ENCODE assay signal across 8 mouse cellular contexts in genomic region chr11:120631726-120632448, GRCm38 (mm10). TPM values are rescaled to one million over a fixed set of nuclear protein-coding genes. Genes with fewer than 3 reads are reported as not detected.
DNase-seq lines count a peak whose midpoint lies in the region; ATAC-seq and TF ChIP-seq lines count a peak whose summit lies in the region.

No protein-coding gene starts in this region.

- ATAC-seq in lung, postnatal 0 days, result no peak
- ATAC-seq in kidney, embryonic 16.5 days (ENCODE audit: low FRiP score, low TSS enrichment), result no peak
- ATAC-seq in neural tube, embryonic 13.5 days (ENCODE audit: low read depth), result no peak
- ATAC-seq in frontal cortex, adult (ENCODE audit: low TSS enrichment), result no peak
- no peak for ATAC-seq in activated CD4-positive, CD25-positive, alpha-beta regulatory T cell, adult 4 months

- no peaks in the 10 kb centered on the region for H3K27me3 ChIP-seq in lung, postnatal 0 days (replicated peaks; ENCODE audit: insufficient read depth, low read length)
- H3K27me3 ChIP-seq in kidney, embryonic 16.5 days (ENCODE audit: insufficient read depth, low read length), result no peaks in the 10 kb centered on the region
- H3K27me3 ChIP-seq in neural tube, embryonic 13.5 days, result no peaks in the 10 kb centered on the region

- H3K4me1 ChIP-seq in lung, postnatal 0 days (ENCODE audit: insufficient read depth, low read depth, low read length), result peaks cover 19% of the 10 kb centered on the region
- peaks cover 8% of the 10 kb centered on the region; the same call in 1 of the 2 replicates for H3K4me1 ChIP-seq in embryonic fibroblast, embryonic 13.5 days (ENCODE audit: control insufficient read depth, insufficient read depth, low read length)
- H3K4me1 ChIP-seq in kidney, embryonic 16.5 days (ENCODE audit: insufficient read depth, low read length), result peaks cover 39% of the 10 kb centered on the region
- peaks cover 35% of the 10 kb centered on the region for H3K4me1 ChIP-seq in neural tube, embryonic 13.5 days (replicated peaks)

- H3K27ac ChIP-seq in lung, postnatal 0 days (ENCODE audit: low read length), result peak overlapping the region; percentile 92
- H3K27ac ChIP-seq in embryonic fibroblast, embryonic 13.5 days (ENCODE audit: insufficient read depth, low read length), result peak overlapping the region; percentile 90
- peak overlapping the region; percentile 91 for H3K27ac ChIP-seq in kidney, embryonic 16.5 days (ENCODE audit: low read length)
- H3K27ac ChIP-seq in neural tube, embryonic 13.5 days (replicated peaks), result peak overlapping the region; percentile 88

- H3K4me2 ChIP-seq in lung, postnatal 0 days (replicated peaks; ENCODE audit: low read depth, low read length), result peak overlapping the region; percentile 87
- peak overlapping the region; percentile 84 for H3K4me2 ChIP-seq in kidney, embryonic 16.5 days (replicated peaks; ENCODE audit: low read depth, low read length)
- peak overlapping the region; percentile 95 for H3K4me2 ChIP-seq in neural tube, embryonic 13.5 days

- no peak; the same call in 1 of the 2 replicates for TF ChIP-seq POLR2A in embryonic fibroblast, embryonic 13.5 days (IDR thresholded peaks at IDR 0.05; ENCODE audit: low read depth, low read length)

- TF ChIP-seq CTCF in lung, postnatal 0 days (IDR thresholded peaks at IDR 0.05), result no peak
- no peak for TF ChIP-seq CTCF in embryonic fibroblast, embryonic 13.5 days (IDR thresholded peaks at IDR 0.05; ENCODE audit: borderline replicate concordance, insufficient read depth, low read length)

- H3K9ac ChIP-seq in lung, postnatal 0 days (replicated peaks; ENCODE audit: low read depth), result peak overlapping the region; percentile 90
- H3K9ac ChIP-seq in kidney, embryonic 16.5 days (replicated peaks; ENCODE audit: low read length), result peak overlapping the region; percentile 94
- peak overlapping the region; percentile 96 for H3K9ac ChIP-seq in neural tube, embryonic 13.5 days

- no peaks in the 10 kb centered on the region for H3K36me3 ChIP-seq in lung, postnatal 0 days (ENCODE audit: insufficient read depth, low read length)
- H3K36me3 ChIP-seq in kidney, embryonic 16.5 days (ENCODE audit: insufficient read depth, low read length), result peaks cover 17% of the 10 kb centered on the region
- peaks cover 24% of the 10 kb centered on the region for H3K36me3 ChIP-seq in neural tube, embryonic 13.5 days

- H3K4me3 ChIP-seq in lung, postnatal 0 days (ENCODE audit: low read depth, low read length), result peak overlapping the region; percentile 92
- H3K4me3 ChIP-seq in embryonic fibroblast, embryonic 13.5 days (ENCODE audit: insufficient read depth, low read length), result peak overlapping the region; percentile 75
- H3K4me3 ChIP-seq in kidney, embryonic 16.5 days (ENCODE audit: low read length), result peak overlapping the region; percentile 90
- peak overlapping the region; percentile 92 for H3K4me3 ChIP-seq in neural tube, embryonic 13.5 days

- WGBS in lung, postnatal 0 days, result 40% methylated on average over 4 of the region's 4 CpGs
- 36% methylated on average over 4 of the region's 4 CpGs for WGBS in kidney, embryonic 16.5 days
- WGBS in neural tube, embryonic 13.5 days, result 66% methylated on average over 4 of the region's 4 CpGs

- TF ChIP-seq EP300 in lung, postnatal 0 days (IDR thresholded peaks at IDR 0.05), result no peak

- H3K9me3 ChIP-seq in lung, postnatal 0 days (ENCODE audit: low read length), result no peaks in the 10 kb centered on the region
- H3K9me3 ChIP-seq in kidney, embryonic 16.5 days (ENCODE audit: low read length), result no peaks in the 10 kb centered on the region
- no peaks in the 10 kb centered on the region for H3K9me3 ChIP-seq in neural tube, embryonic 13.5 days

- DNase-seq in lung, postnatal 0 days (ENCODE audit: low spot score), result no peak
- no peak for DNase-seq in lung, postnatal 10 days
- DNase-seq in urinary bladder, postnatal 10 days (ENCODE audit: low spot score), result no peak

RNA-seq across cellular contexts. Expression of gene Mafg, which starts 1.5 kb away (rescaled TPM):
- 25.9 and 28.3 TPM in 2 replicates for polyA plus RNA-seq in lung, postnatal 0 days (2015; fragmentation: Nextera tagmentation; extraction: Ambion mirVana)
- 39.4 and 43.9 TPM in 2 replicates for polyA plus RNA-seq in embryonic fibroblast, embryonic 13.5 days (2011; ENCODE audit: insufficient read length, low read depth, missing spikeins)
- polyA plus RNA-seq in kidney, embryonic 16.5 days (2015; fragmentation: Nextera tagmentation; extraction: Ambion mirVana), result 24.3 and 25.4 TPM in 2 replicates
- 35.5 and 36.0 TPM in 2 replicates for polyA plus RNA-seq in neural tube, embryonic 13.5 days (2015; fragmentation: Nextera tagmentation; extraction: Ambion mirVana)
- polyA plus RNA-seq in activated CD4-positive, CD25-positive, alpha-beta regulatory T cell, adult 4 months (2017; shearing (Covaris generic)), result 10 to 100 TPM; 10.7 to 14.3 TPM

RNA-seq across cellular contexts. Expression of gene Sirt7, which starts 6.8 kb away (rescaled TPM):
- 45.3 and 46.0 TPM in 2 replicates for polyA plus RNA-seq in lung, postnatal 0 days (2015; fragmentation: Nextera tagmentation; extraction: Ambion mirVana)
- 15.9 and 19.2 TPM in 2 replicates for polyA plus RNA-seq in embryonic fibroblast, embryonic 13.5 days (2011; ENCODE audit: insufficient read length, low read depth, missing spikeins)
- polyA plus RNA-seq in kidney, embryonic 16.5 days (2015; fragmentation: Nextera tagmentation; extraction: Ambion mirVana), result 38.9 and 39.3 TPM in 2 replicates
- polyA plus RNA-seq in neural tube, embryonic 13.5 days (2015; fragmentation: Nextera tagmentation; extraction: Ambion mirVana), result 52.0 and 55.2 TPM in 2 replicates
- polyA plus RNA-seq in activated CD4-positive, CD25-positive, alpha-beta regulatory T cell, adult 4 months (2017; shearing (Covaris generic)), result 10 to 100 TPM; 50.8 to 61.8 TPM

RNA-seq across cellular contexts. Expression of gene Pycr1, which starts 11.7 kb away (rescaled TPM):
- polyA plus RNA-seq in lung, postnatal 0 days (2015; fragmentation: Nextera tagmentation; extraction: Ambion mirVana), result 6.9 and 7.1 TPM in 2 replicates
- 44.5 and 59.0 TPM in 2 replicates for polyA plus RNA-seq in embryonic fibroblast, embryonic 13.5 days (2011; ENCODE audit: insufficient read length, low read depth, missing spikeins)
- polyA plus RNA-seq in kidney, embryonic 16.5 days (2015; fragmentation: Nextera tagmentation; extraction: Ambion mirVana), result 26.8 and 27.3 TPM in 2 replicates
- 24.7 and 24.8 TPM in 2 replicates for polyA plus RNA-seq in neural tube, embryonic 13.5 days (2015; fragmentation: Nextera tagmentation; extraction: Ambion mirVana)
- polyA plus RNA-seq in activated CD4-positive, CD25-positive, alpha-beta regulatory T cell, adult 4 months (2017; shearing (Covaris generic)), result under 1 TPM in 1 of 2 experiments, not detected in 1; 0.48 TPM

RNA-seq across cellular contexts. Expression of gene Pcyt2, which starts 14.2 kb away (rescaled TPM):
- polyA plus RNA-seq in lung, postnatal 0 days (2015; fragmentation: Nextera tagmentation; extraction: Ambion mirVana), result 93.9 and 102 TPM in 2 replicates
- 39.5 and 45.2 TPM in 2 replicates for polyA plus RNA-seq in embryonic fibroblast, embryonic 13.5 days (2011; ENCODE audit: insufficient read length, low read depth, missing spikeins)
- 164 and 174 TPM in 2 replicates for polyA plus RNA-seq in kidney, embryonic 16.5 days (2015; fragmentation: Nextera tagmentation; extraction: Ambion mirVana)
- polyA plus RNA-seq in neural tube, embryonic 13.5 days (2015; fragmentation: Nextera tagmentation; extraction: Ambion mirVana), result 167 and 175 TPM in 2 replicates
- 100 to 1,000 TPM in 1 of 2 experiments, 10 to 100 TPM in 1; 84.5 to 112 TPM for polyA plus RNA-seq in activated CD4-positive, CD25-positive, alpha-beta regulatory T cell, adult 4 months (2017; shearing (Covaris generic))

RNA-seq across cellular contexts. Expression of gene Myadml2, which starts 16.1 kb away (rescaled TPM):
- polyA plus RNA-seq in lung, postnatal 0 days (2015; fragmentation: Nextera tagmentation; extraction: Ambion mirVana), result 0.46 TPM in 1 of 2 replicates, not detected in the other
- polyA plus RNA-seq in embryonic fibroblast, embryonic 13.5 days (2011; ENCODE audit: insufficient read length, low read depth, missing spikeins), result not detected in 2 replicates
- 0.51 and 0.73 TPM in 2 replicates for polyA plus RNA-seq in kidney, embryonic 16.5 days (2015; fragmentation: Nextera tagmentation; extraction: Ambion mirVana)
- polyA plus RNA-seq in neural tube, embryonic 13.5 days (2015; fragmentation: Nextera tagmentation; extraction: Ambion mirVana), result 0.66 and 1.7 TPM in 2 replicates
- not detected for polyA plus RNA-seq in activated CD4-positive, CD25-positive, alpha-beta regulatory T cell, adult 4 months (2017; shearing (Covaris generic))
